9 mouse cellular contexts compared by ENCODE assay signal in the genomic region with DNA sequence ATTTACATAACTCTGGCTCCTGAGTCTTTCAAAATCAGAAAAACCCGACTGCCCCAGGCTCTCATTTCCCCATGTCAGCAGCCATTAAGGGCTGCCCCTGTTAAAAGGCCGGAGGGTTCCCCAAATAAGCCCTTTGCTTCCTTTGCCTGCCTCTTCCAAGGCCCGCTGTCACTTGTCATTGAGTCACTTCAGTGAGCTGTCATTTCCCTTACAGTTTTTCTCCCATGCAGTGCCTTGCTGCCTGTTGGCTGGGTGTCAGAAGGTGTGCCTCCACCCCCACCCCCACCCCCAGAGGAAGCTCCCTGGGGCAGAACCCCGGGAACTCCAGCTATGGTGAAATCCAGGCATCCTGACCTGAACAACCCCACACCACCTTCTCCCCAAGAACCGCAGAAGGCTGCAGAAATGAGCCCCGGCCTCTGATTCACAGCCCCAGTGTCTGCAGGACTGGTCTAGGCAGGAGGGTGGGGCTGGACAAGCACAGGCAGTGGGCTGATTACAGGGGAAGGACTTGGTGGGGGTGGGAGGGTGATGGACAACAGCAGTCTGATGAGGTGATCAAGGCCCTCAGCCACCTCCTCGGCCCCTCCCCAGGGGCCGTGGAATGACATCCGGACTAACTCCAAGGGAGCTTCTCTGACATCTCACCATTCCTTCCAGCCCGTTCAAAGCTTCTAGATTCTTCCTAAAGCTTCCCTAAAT. TPM values are rescaled to one million over a fixed set of nuclear protein-coding genes. Genes with fewer than 3 reads are reported as not detected.
DNase-seq lines count a peak whose midpoint lies in the region; ATAC-seq lines count a peak whose summit lies in the region.
"Had no signal": no experiment of that assay in that cellular context is flagged by ENCODE, and none has a peak within 500 bp of the region (broad histone marks: within the 10 kb centered on the region; RNA-seq: fewer than 3 reads in every experiment).

No protein-coding gene starts in this region.

- no peak overlapping the region for H3K4me3 ChIP-seq in hindbrain, embryonic 10.5 days
- H3K4me3 ChIP-seq in hindbrain, embryonic 14.5 days (replicated peaks; ENCODE audit: low read length), result no peak overlapping the region
- H3K4me3 ChIP-seq in heart, embryonic 14.5 days (ENCODE audit: control insufficient read depth in 1 of 2, insufficient read depth in 1 of 2, low read depth in 1 of 2, low read length in 2 of 2), result no peak overlapping the region

- no peak overlapping the region for H3K4me2 ChIP-seq in hindbrain, embryonic 14.5 days (replicated peaks)
- H3K4me2 ChIP-seq in heart, embryonic 14.5 days (ENCODE audit: low read length), result no peak overlapping the region

- H3K27ac ChIP-seq in hindbrain, embryonic 10.5 days, result peak overlapping the region; percentile 76
- no peak overlapping the region for H3K27ac ChIP-seq in hindbrain, embryonic 14.5 days
- peak overlapping the region in 1 of 2 experiments; percentile 29; a peak in 1 of 4 replicates for H3K27ac ChIP-seq in heart, embryonic 14.5 days (replicated peaks in 1 of 2; ENCODE audit: control insufficient read depth in 1 of 2, insufficient read depth in 1 of 2, low read depth in 2 of 2, low read length in 2 of 2)

- H3K27me3 ChIP-seq in hindbrain, embryonic 10.5 days (ENCODE audit: insufficient read depth, poor library complexity, severe bottlenecking), result no peaks in the 10 kb centered on the region
- H3K27me3 ChIP-seq in hindbrain, embryonic 14.5 days (ENCODE audit: control insufficient read depth, insufficient read depth, low read length), result no peaks in the 10 kb centered on the region
- H3K27me3 ChIP-seq in heart, embryonic 14.5 days (ENCODE audit: control insufficient read depth, insufficient read depth, low read length), result no peaks in the 10 kb centered on the region

- no peak overlapping the region for H3K9ac ChIP-seq in hindbrain, embryonic 14.5 days
- H3K9ac ChIP-seq in heart, embryonic 14.5 days (ENCODE audit: low read length), result 0 out of 2 replicates have a peak overlapping the region, but pooled peaks have one; percentile 1

- H3K9me3 ChIP-seq in hindbrain, embryonic 10.5 days, result no peaks in the 10 kb centered on the region
- H3K9me3 ChIP-seq in hindbrain, embryonic 14.5 days (ENCODE audit: control insufficient read depth, low read length), result no peaks in the 10 kb centered on the region
- no peaks in the 10 kb centered on the region for H3K9me3 ChIP-seq in heart, embryonic 14.5 days (ENCODE audit: control insufficient read depth, low read length)

- H3K4me1 ChIP-seq in hindbrain, embryonic 10.5 days (replicated peaks), result peaks cover 36% of the 10 kb centered on the region
- H3K4me1 ChIP-seq in hindbrain, embryonic 14.5 days (replicated peaks; ENCODE audit: control insufficient read depth, insufficient read depth, low read length), result peaks cover 10% of the 10 kb centered on the region
- peaks cover 19 to 26% of the 10 kb centered on the region in 2 experiments for H3K4me1 ChIP-seq in heart, embryonic 14.5 days (ENCODE audit: control insufficient read depth in 2 of 2, insufficient read depth in 2 of 2, low read length in 2 of 2)

- ATAC-seq in hindbrain, embryonic 14.5 days (ENCODE audit: low FRiP score), result no peak
- ATAC-seq in heart, embryonic 14.5 days (ENCODE audit: insufficient number of reproducible peaks, insufficient read depth, low FRiP score, low read depth), result no peak
- ATAC-seq in inflammation-experienced regulatory T-cells, adult 6 months, result no peak

- 52% methylated on average over 10 of the region's 10 CpGs for WGBS in hindbrain, embryonic 10.5 days
- 59% methylated on average over 10 of the region's 10 CpGs for WGBS in hindbrain, embryonic 14.5 days
- WGBS in heart, embryonic 14.5 days, result 15% methylated on average over 10 of the region's 10 CpGs

- no peaks in the 10 kb centered on the region for H3K36me3 ChIP-seq in hindbrain, embryonic 10.5 days
- no peaks in the 10 kb centered on the region for H3K36me3 ChIP-seq in hindbrain, embryonic 14.5 days (replicated peaks; ENCODE audit: control insufficient read depth, insufficient read depth)
- H3K36me3 ChIP-seq in heart, embryonic 14.5 days (ENCODE audit: control insufficient read depth, insufficient read depth, low read length), result no peaks in the 10 kb centered on the region

- no peak for DNase-seq in hindbrain, embryonic 10.5 days (ENCODE audit: low spot score)
- no peak for DNase-seq in hindbrain, embryonic 14.5 days (ENCODE audit: low spot score)
- DNase-seq in NIH3T3 (ENCODE audit: low read depth), result peak; percentile 40
- peak; percentile 31 for DNase-seq in lung, postnatal 25 days (ENCODE audit: low spot score)
- DNase-seq in thymus, postnatal 14 days, result no peak
- no peak for DNase-seq in testis, postnatal 14 days (ENCODE audit: low spot score)
- DNase-seq: right cerebral cortex, postnatal 4 days had no signal

RNA-seq across cellular contexts. Expression of a gene that starts 14.8 kb away (rescaled TPM):
- 114 and 120 TPM in 2 replicates for polyA plus RNA-seq in hindbrain, embryonic 10.5 days (2016; fragmentation: Nextera tagmentation; extraction: Ambion mirVana)
- 42.0 and 43.8 TPM in 2 replicates for polyA plus RNA-seq in hindbrain, embryonic 14.5 days (2014; fragmentation: Nextera tagmentation; extraction: Ambion mirVana)
- 13.3 and 16.8 TPM in 2 replicates for polyA plus RNA-seq in heart, embryonic 14.5 days (2014; fragmentation: Nextera tagmentation; extraction: Ambion mirVana)
- polyA plus RNA-seq in inflammation-experienced regulatory T-cells, adult 6 months (2017; shearing (Covaris generic)), result 1 to 10 TPM; 1.2 to 2.9 (median 1.5) TPM

RNA-seq across cellular contexts. Expression of a gene that starts 56.6 kb away (rescaled TPM):
- 0.47 and 1.1 TPM in 2 replicates for polyA plus RNA-seq in hindbrain, embryonic 10.5 days (2016; fragmentation: Nextera tagmentation; extraction: Ambion mirVana)
- 0.27 and 0.54 TPM in 2 replicates for polyA plus RNA-seq in hindbrain, embryonic 14.5 days (2014; fragmentation: Nextera tagmentation; extraction: Ambion mirVana)
- 0.18 and 0.19 TPM in 2 replicates for polyA plus RNA-seq in heart, embryonic 14.5 days (2014; fragmentation: Nextera tagmentation; extraction: Ambion mirVana)
- polyA plus RNA-seq in inflammation-experienced regulatory T-cells, adult 6 months (2017; shearing (Covaris generic)), result not detected

Comparison
In these comparisons a context has a peak if more than half of its experiments do, and no peak if none do; other contexts are left out.
1. DNase-seq: peak in NIH3T3 (single experiment) and lung, postnatal 25 days (single experiment); none in hindbrain, embryonic 10.5 days (single experiment), hindbrain, embryonic 14.5 days (single experiment), thymus, postnatal 14 days (single experiment) and testis, postnatal 14 days (single experiment).